Mouse (Mus musculus): ENCODE data around the gene Gm20388. TPM values are rescaled to one million over a fixed set of nuclear protein-coding genes. Genes with fewer than 3 reads are reported as not detected.
A peak's percentile ranks its signal among the peaks of the same experiment; 100 is the strongest.

Gene Gm20388
- polyA plus RNA-seq, 1 experiment from 2014 or later = not detected

- peak; percentile 89 for ATAC-seq (ENCODE audit: low read depth)
- H3K4me1 ChIP-seq (replicated peaks; ENCODE audit: control insufficient read depth, insufficient read depth, low read length) = peaks cover 68% of the 10 kb centered on the region
- no peaks in the 10 kb centered on the region for H3K27me3 ChIP-seq (ENCODE audit: control insufficient read depth, insufficient read depth, low read depth, low read length)
- H3K9me3 ChIP-seq (ENCODE audit: control insufficient read depth, low read length) = no peaks in the 10 kb centered on the region
- H3K4me3 ChIP-seq (ENCODE audit: low read length) = no peak overlapping the region
- WGBS = 46% methylated on average over 9 of the region's 9 CpGs
- peak overlapping the region; percentile 89 for H3K27ac ChIP-seq (ENCODE audit: low read length)
- peak overlapping the region; percentile 33 for H3K9ac ChIP-seq (ENCODE audit: low read length)
- H3K36me3 ChIP-seq (ENCODE audit: control insufficient read depth, insufficient read depth, low read length) = no peaks in the 10 kb centered on the region
- peak overlapping the region; percentile 5; the same call in 1 of the 2 replicates for H3K4me2 ChIP-seq (ENCODE audit: low read depth, low read length)
These were observed 340.9 kb downstream of the Gm20388 start for GRCm38 (mm10) chr8:120251411-120252035.

- H3K9ac ChIP-seq (ENCODE audit: low read length) = no peak overlapping the region
- no peak overlapping the region for H3K4me3 ChIP-seq (ENCODE audit: low read length)
- no peaks in the 10 kb centered on the region for H3K27me3 ChIP-seq (ENCODE audit: control insufficient read depth, insufficient read depth, low read depth, low read length)
- no peaks in the 10 kb centered on the region for H3K36me3 ChIP-seq (ENCODE audit: control insufficient read depth, insufficient read depth, low read length)
- peaks cover 75% of the 10 kb centered on the region for H3K4me1 ChIP-seq (replicated peaks; ENCODE audit: control insufficient read depth, insufficient read depth, low read length)
- H3K27ac ChIP-seq (ENCODE audit: low read length) = no peak overlapping the region
- no peaks in the 10 kb centered on the region for H3K9me3 ChIP-seq (ENCODE audit: control insufficient read depth, low read length)
- no peak for ATAC-seq (ENCODE audit: low read depth)
- no peak overlapping the region for H3K4me2 ChIP-seq (ENCODE audit: low read depth, low read length)
- WGBS = 76% methylated on average over 8 of the region's 8 CpGs
These were observed 343.0 kb downstream of the Gm20388 start for GRCm38 (mm10) chr8:120253626-120254025.

- H3K9me3 ChIP-seq (ENCODE audit: control insufficient read depth, low read length) = no peaks in the 10 kb centered on the region
- no peak for ATAC-seq (ENCODE audit: low read depth)
- no peak overlapping the region for H3K27ac ChIP-seq (ENCODE audit: low read length)
- peaks cover 66% of the 10 kb centered on the region for H3K4me1 ChIP-seq (replicated peaks; ENCODE audit: control insufficient read depth, insufficient read depth, low read length)
- WGBS = 78% methylated on average over 6 of the region's 6 CpGs
- H3K36me3 ChIP-seq (ENCODE audit: control insufficient read depth, insufficient read depth, low read length) = no peaks in the 10 kb centered on the region
- H3K4me2 ChIP-seq (ENCODE audit: low read depth, low read length) = no peak overlapping the region
- no peak overlapping the region for H3K4me3 ChIP-seq (ENCODE audit: low read length)
- no peaks in the 10 kb centered on the region for H3K27me3 ChIP-seq (ENCODE audit: control insufficient read depth, insufficient read depth, low read depth, low read length)
- H3K9ac ChIP-seq (ENCODE audit: low read length) = no peak overlapping the region
These were observed 344.9 kb downstream of the Gm20388 start for GRCm38 (mm10) chr8:120255406-120255987.

GRCm38 (mm10) chr8:120256958-120257357, 346.3 kb downstream of the Gm20388 start:
- H3K4me2 ChIP-seq (ENCODE audit: low read depth, low read length) = no peak overlapping the region
- no peaks in the 10 kb centered on the region for H3K36me3 ChIP-seq (ENCODE audit: control insufficient read depth, insufficient read depth, low read length)
- H3K4me3 ChIP-seq (ENCODE audit: low read length) = no peak overlapping the region
- peaks cover 66% of the 10 kb centered on the region for H3K4me1 ChIP-seq (replicated peaks; ENCODE audit: control insufficient read depth, insufficient read depth, low read length)
- no peaks in the 10 kb centered on the region for H3K9me3 ChIP-seq (ENCODE audit: control insufficient read depth, low read length)
- peak overlapping the region; percentile 84 for H3K27ac ChIP-seq (ENCODE audit: low read length)
- peak; percentile 50 for ATAC-seq (ENCODE audit: low read depth)
- 19% methylated on average over 6 of the region's 6 CpGs for WGBS
- H3K27me3 ChIP-seq (ENCODE audit: control insufficient read depth, insufficient read depth, low read depth, low read length) = no peaks in the 10 kb centered on the region
- peak overlapping the region; percentile 33 for H3K9ac ChIP-seq (ENCODE audit: low read length)

GRCm38 (mm10) chr8:120259206-120259605, 348.6 kb downstream of the Gm20388 start:
- WGBS = 87% methylated on average over 13 of the region's 13 CpGs
- Histone ChIP-seq H3K36me3 (ENCODE audit: control insufficient read depth, insufficient read depth, low read length) (no peaks in the 10 kb centered on the region), H3K4me1 (replicated peaks; ENCODE audit: control insufficient read depth, insufficient read depth, low read length) (peaks cover 65% of the 10 kb centered on the region), H3K27me3 (ENCODE audit: control insufficient read depth, insufficient read depth, low read depth, low read length) (no peaks in the 10 kb centered on the region), H3K27ac (ENCODE audit: low read length) (no peak overlapping the region), H3K4me2 (ENCODE audit: low read depth, low read length) (no peak overlapping the region), H3K9ac (ENCODE audit: low read length) (no peak overlapping the region), H3K4me3 (ENCODE audit: low read length) (no peak overlapping the region), H3K9me3 (ENCODE audit: control insufficient read depth, low read length) (no peaks in the 10 kb centered on the region)
- no peak for ATAC-seq (ENCODE audit: low read depth)

- no peaks in the 10 kb centered on the region for H3K27me3 ChIP-seq (ENCODE audit: control insufficient read depth, insufficient read depth, low read depth, low read length)
- peaks cover 61% of the 10 kb centered on the region for H3K4me1 ChIP-seq (replicated peaks; ENCODE audit: control insufficient read depth, insufficient read depth, low read length)
- no peak overlapping the region for H3K4me3 ChIP-seq (ENCODE audit: low read length)
- ATAC-seq (ENCODE audit: low read depth) = no peak
- WGBS = 77% methylated on average over 5 of the region's 5 CpGs
- H3K4me2 ChIP-seq (ENCODE audit: low read depth, low read length) = peak overlapping the region; percentile 28
- H3K9ac ChIP-seq (ENCODE audit: low read length) = 0 out of 2 replicates have a peak overlapping the region, but pooled peaks have one; percentile 5
- no peaks in the 10 kb centered on the region for H3K36me3 ChIP-seq (ENCODE audit: control insufficient read depth, insufficient read depth, low read length)
- no peaks in the 10 kb centered on the region for H3K9me3 ChIP-seq (ENCODE audit: control insufficient read depth, low read length)
- H3K27ac ChIP-seq (ENCODE audit: low read length) = peak overlapping the region; percentile 28
These were observed 350.0 kb downstream of the Gm20388 start for GRCm38 (mm10) chr8:120260677-120261076.

GRCm38 (mm10) chr8:120261338-120262120, 350.9 kb downstream of the Gm20388 start:
- H3K4me1 ChIP-seq (replicated peaks; ENCODE audit: control insufficient read depth, insufficient read depth, low read length) = peaks cover 61% of the 10 kb centered on the region
- peak overlapping the region; percentile 28 for H3K4me2 ChIP-seq (ENCODE audit: low read depth, low read length)
- H3K36me3 ChIP-seq (ENCODE audit: control insufficient read depth, insufficient read depth, low read length) = no peaks in the 10 kb centered on the region
- H3K27me3 ChIP-seq (ENCODE audit: control insufficient read depth, insufficient read depth, low read depth, low read length) = no peaks in the 10 kb centered on the region
- H3K4me3 ChIP-seq (ENCODE audit: low read length) = no peak overlapping the region
- WGBS = 30% methylated on average over 21 of the region's 21 CpGs
- H3K27ac ChIP-seq (ENCODE audit: low read length) = peak overlapping the region; percentile 55
- no peak overlapping the region for H3K9ac ChIP-seq (ENCODE audit: low read length)
- peak; percentile 56 for ATAC-seq (ENCODE audit: low read depth)
- H3K9me3 ChIP-seq (ENCODE audit: control insufficient read depth, low read length) = no peaks in the 10 kb centered on the region

GRCm38 (mm10) chr8:120263879-120264278, 353.2 kb downstream of the Gm20388 start:
- 81% methylated on average over 5 of the region's 5 CpGs for WGBS
- H3K9ac ChIP-seq (ENCODE audit: low read length) = no peak overlapping the region
- no peak for ATAC-seq (ENCODE audit: low read depth)
- peaks cover 70% of the 10 kb centered on the region for H3K4me1 ChIP-seq (replicated peaks; ENCODE audit: control insufficient read depth, insufficient read depth, low read length)
- H3K4me3 ChIP-seq (ENCODE audit: low read length) = no peak overlapping the region
- H3K9me3 ChIP-seq (ENCODE audit: control insufficient read depth, low read length) = no peaks in the 10 kb centered on the region
- H3K27me3 ChIP-seq (ENCODE audit: control insufficient read depth, insufficient read depth, low read depth, low read length) = no peaks in the 10 kb centered on the region
- peak overlapping the region; percentile 98; the same call in 1 of the 2 replicates for H3K27ac ChIP-seq (ENCODE audit: low read length)
- H3K36me3 ChIP-seq (ENCODE audit: control insufficient read depth, insufficient read depth, low read length) = no peaks in the 10 kb centered on the region
- no peak overlapping the region for H3K4me2 ChIP-seq (ENCODE audit: low read depth, low read length)

- H3K9ac ChIP-seq (ENCODE audit: low read length) = peak overlapping the region; percentile 61
- H3K9me3 ChIP-seq (ENCODE audit: control insufficient read depth, low read length) = no peaks in the 10 kb centered on the region
- no peak for ATAC-seq (ENCODE audit: low read depth)
- H3K4me2 ChIP-seq (ENCODE audit: low read depth, low read length) = peak overlapping the region; percentile 51
- no peaks in the 10 kb centered on the region for H3K36me3 ChIP-seq (ENCODE audit: control insufficient read depth, insufficient read depth, low read length)
- peaks cover 74% of the 10 kb centered on the region for H3K4me1 ChIP-seq (replicated peaks; ENCODE audit: control insufficient read depth, insufficient read depth, low read length)
- no peaks in the 10 kb centered on the region for H3K27me3 ChIP-seq (ENCODE audit: control insufficient read depth, insufficient read depth, low read depth, low read length)
- H3K27ac ChIP-seq (ENCODE audit: low read length) = peak overlapping the region; percentile 98
- H3K4me3 ChIP-seq (ENCODE audit: low read length) = peak overlapping the region; percentile 29
- WGBS = 24% methylated on average over 13 of the region's 13 CpGs
These were observed 353.8 kb downstream of the Gm20388 start for GRCm38 (mm10) chr8:120264388-120264943.
